ENCODE assay signal across 9 mouse cellular contexts in the genomic region with DNA sequence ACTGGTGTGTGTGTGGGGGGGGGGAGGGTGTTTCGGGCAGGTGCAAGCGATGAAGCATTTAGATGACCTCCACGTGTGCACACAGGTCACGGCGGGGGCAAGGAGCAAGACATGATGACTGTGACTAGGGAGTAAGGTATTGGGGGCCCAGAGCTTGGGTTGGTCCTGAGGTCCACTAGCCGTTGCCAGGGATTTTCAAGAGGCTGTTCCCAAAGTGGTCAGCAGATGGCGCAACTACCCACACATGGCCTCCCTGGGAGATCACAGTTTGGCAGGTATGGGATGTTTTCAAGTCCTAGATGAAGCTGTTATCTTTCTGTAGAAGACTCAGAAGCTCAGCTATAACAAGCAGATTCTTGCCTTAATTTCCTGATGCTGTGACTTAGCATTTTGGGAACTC. TPM values are rescaled to one million over a fixed set of nuclear protein-coding genes. Genes with fewer than 3 reads are reported as not detected.
DNase-seq lines count a peak whose midpoint lies in the region; ATAC-seq and TF ChIP-seq lines count a peak whose summit lies in the region.
"Had no signal": no experiment of that assay in that cellular context is flagged by ENCODE, and none has a peak within 500 bp of the region (broad histone marks: within the 10 kb centered on the region; RNA-seq: fewer than 3 reads in every experiment).

No protein-coding gene starts in this region.

- peaks cover 8% of the 10 kb centered on the region for H3K4me1 ChIP-seq in heart, adult 2 months (ENCODE audit: control insufficient read depth, insufficient read depth, low read length)
- H3K4me1 ChIP-seq in embryonic facial prominence, embryonic 11.5 days (ENCODE audit: control insufficient read depth, insufficient read depth, low read length): no peaks in the 10 kb centered on the region

- H3K36me3 ChIP-seq in heart, adult 2 months (ENCODE audit: control insufficient read depth, insufficient read depth, low read length): no peaks in the 10 kb centered on the region
- H3K36me3 ChIP-seq in embryonic facial prominence, embryonic 11.5 days (replicated peaks; ENCODE audit: control insufficient read depth, insufficient read depth, low read depth, low read length): no peaks in the 10 kb centered on the region
- H3K36me3 ChIP-seq in splenic B cell, adult 2 months (ENCODE audit: control insufficient read depth, insufficient read depth, low read length, poor library complexity, severe bottlenecking): 0 out of 2 replicates have a peak, but pooled peaks cover 2% of the 10 kb centered on the region

- H3K9ac ChIP-seq in heart, adult 2 months (ENCODE audit: low read depth, low read length): no peak overlapping the region
- no peak overlapping the region for H3K9ac ChIP-seq in embryonic facial prominence, embryonic 11.5 days (replicated peaks; ENCODE audit: low read length)

- peak; percentile 88 for TF ChIP-seq CTCF in heart, adult 2 months (IDR thresholded peaks at IDR 0.05)

- no peak overlapping the region for H3K4me2 ChIP-seq in embryonic facial prominence, embryonic 11.5 days (ENCODE audit: low read depth, low read length)

- WGBS in heart, adult 2 months: 13% methylated on average over 7 of the region's 7 CpGs
- WGBS in embryonic facial prominence, embryonic 11.5 days: 13% methylated on average over 7 of the region's 7 CpGs
- WGBS in large intestine, adult 2 months: 14% methylated on average over 7 of the region's 7 CpGs

- H3K27ac ChIP-seq in heart, adult 2 months: no peak overlapping the region
- H3K27ac ChIP-seq in embryonic facial prominence, embryonic 11.5 days (replicated peaks; ENCODE audit: low read depth, low read length): no peak overlapping the region
- H3K27ac ChIP-seq: macrophage had no signal

- intact Hi-C loops in heart, adult 2 months (cut with DNase I): loop anchor here (1.0 to 10.0 kb wide), 4 partner anchors 44 to 662 kb away; partner anchors contain the start of gene Arhgef16
- intact Hi-C loops in heart, postnatal 25 days (cut with DNase I): loop anchor here (1.0 to 2.0 kb wide), 2 partner anchors 44 to 138 kb away; partner anchors contain the start of gene Arhgef16

- no peak for TF ChIP-seq POLR2A in heart, adult 2 months (IDR thresholded peaks at IDR 0.05; ENCODE audit: insufficient read depth, low read depth, low read length)

- no peaks in the 10 kb centered on the region for H3K27me3 ChIP-seq in heart, adult 2 months (ENCODE audit: control insufficient read depth, insufficient read depth, low read length)
- no peaks in the 10 kb centered on the region for H3K27me3 ChIP-seq in embryonic facial prominence, embryonic 11.5 days (ENCODE audit: control insufficient read depth, insufficient read depth, low read length)
- no peaks in the 10 kb centered on the region for H3K27me3 ChIP-seq in splenic B cell, adult 2 months (ENCODE audit: control insufficient read depth, insufficient read depth, low read length, poor library complexity, severe bottlenecking)

- ATAC-seq in embryonic facial prominence, embryonic 11.5 days (replicated peaks; ENCODE audit: insufficient number of reproducible peaks, low FRiP score, low TSS enrichment, low read depth): no peak

- H3K4me3 ChIP-seq in heart, adult 2 months: no peak overlapping the region
- no peak overlapping the region for H3K4me3 ChIP-seq in embryonic facial prominence, embryonic 11.5 days (ENCODE audit: low read depth, low read length)

- peaks cover 3% of the 10 kb centered on the region for H3K79me2 ChIP-seq in heart, adult 2 months (replicated peaks; ENCODE audit: control insufficient read depth, insufficient read depth, low read length)

- peak; percentile 67 to 87 for DNase-seq in heart, adult 2 months
- DNase-seq in heart, postnatal 25 days (ENCODE audit: low spot score): no peak
- DNase-seq in B cell, adult 2 months: peak; percentile 80 to 81
- peak; percentile 71 for DNase-seq in adrenal gland, postnatal 25 days
- DNase-seq in embryonic facial prominence, embryonic 11.5 days (ENCODE audit: low spot score): peak; percentile 84
- DNase-seq in large intestine, adult 2 months (ENCODE audit: low read depth, low spot score): peak; percentile 55
- peak; percentile 58 to 83 for DNase-seq in lung, postnatal 4 days
- DNase-seq in splenic B cell, adult 2 months (ENCODE audit: low read depth, low spot score): peak; percentile 83

- no peaks in the 10 kb centered on the region for H3K9me3 ChIP-seq in embryonic facial prominence, embryonic 11.5 days (replicated peaks; ENCODE audit: control insufficient read depth, low read length)

- TF ChIP-seq EP300 in heart, adult 2 months (IDR thresholded peaks at IDR 0.05; ENCODE audit: insufficient read depth, low read depth, low read length): peak; percentile 90

RNA-seq across cellular contexts. Expression of gene Tprgl, which starts 2.8 kb away (rescaled TPM):
- total RNA-seq in heart, adult 2 months (2021): 100 to 1,000 TPM; 121 to 130 TPM
- polyA plus RNA-seq in heart, adult 2 months (2012; rRNA removed): 147 and 204 TPM in 2 replicates
- 100 to 1,000 TPM; 118 to 124 TPM for total RNA-seq in heart, postnatal 25 days (2021)
- total RNA-seq in adrenal gland, postnatal 25 days (2021): 143 and 163 TPM in 2 replicates
- polyA plus RNA-seq in embryonic facial prominence, embryonic 11.5 days (2014; fragmentation: Nextera tagmentation; extraction: Ambion mirVana): 117 and 134 TPM in 2 replicates
- 87.7 and 92.5 TPM in 2 replicates for polyA plus RNA-seq in large intestine, adult 2 months (2012; rRNA removed)

RNA-seq across cellular contexts. Expression of gene Megf6, which starts 7.2 kb away (rescaled TPM):
- 1 to 10 TPM; 4.1 to 4.9 TPM for total RNA-seq in heart, adult 2 months (2021)
- 4.3 and 4.5 TPM in 2 replicates for polyA plus RNA-seq in heart, adult 2 months (2012; rRNA removed)
- total RNA-seq in heart, postnatal 25 days (2021): 1 to 10 TPM; 7.4 to 8.9 TPM
- total RNA-seq in adrenal gland, postnatal 25 days (2021): 1.9 and 2.2 TPM in 2 replicates
- polyA plus RNA-seq in embryonic facial prominence, embryonic 11.5 days (2014; fragmentation: Nextera tagmentation; extraction: Ambion mirVana): 17.6 and 22.9 TPM in 2 replicates
- 2.2 and 2.9 TPM in 2 replicates for polyA plus RNA-seq in large intestine, adult 2 months (2012; rRNA removed)
- polyA plus RNA-seq: macrophage had no signal

RNA-seq across cellular contexts. Expression of gene Wrap73, which starts 21.1 kb away (rescaled TPM):
- 10 to 100 TPM; 11.8 to 12.3 TPM for total RNA-seq in heart, adult 2 months (2021)
- 16.9 and 17.9 TPM in 2 replicates for polyA plus RNA-seq in heart, adult 2 months (2012; rRNA removed)
- 10 to 100 TPM; 10.9 to 11.6 TPM for total RNA-seq in heart, postnatal 25 days (2021)
- total RNA-seq in adrenal gland, postnatal 25 days (2021): 16.1 and 21.1 TPM in 2 replicates
- polyA plus RNA-seq in embryonic facial prominence, embryonic 11.5 days (2014; fragmentation: Nextera tagmentation; extraction: Ambion mirVana): 47.4 and 50.0 TPM in 2 replicates
- 20.8 and 21.7 TPM in 2 replicates for polyA plus RNA-seq in large intestine, adult 2 months (2012; rRNA removed)

RNA-seq across cellular contexts. Expression of gene Trp73, which starts 23.3 kb away (rescaled TPM):
- total RNA-seq in heart, adult 2 months (2021): not detected
- polyA plus RNA-seq in heart, adult 2 months (2012; rRNA removed): 0.39 TPM in 1 of 2 replicates, not detected in the other
- not detected for total RNA-seq in heart, postnatal 25 days (2021)
- not detected in 2 replicates for total RNA-seq in adrenal gland, postnatal 25 days (2021)
- 0.84 and 1.1 TPM in 2 replicates for polyA plus RNA-seq in embryonic facial prominence, embryonic 11.5 days (2014; fragmentation: Nextera tagmentation; extraction: Ambion mirVana)
- 0.07 and 0.10 TPM in 2 replicates for polyA plus RNA-seq in large intestine, adult 2 months (2012; rRNA removed)
- polyA plus RNA-seq: macrophage had no signal
